Mouse (Mus musculus) bone marrow macrophage, adult 2 months (primary cell): ENCODE data around the gene Adamts17.

Source experiments
- CTCF ChIP-seq: IDR thresholded peaks from 2 replicates; pipeline ENCODE4 v1.5.1; 2012; ENCODE audit warnings: low read depth, mild to moderate bottlenecking, low read length, moderate library complexity
- POLR2A ChIP-seq: IDR thresholded peaks from 2 replicates; pipeline ENCODE4 v1.6.1; 2012; ENCODE audit warnings: mild to moderate bottlenecking, low read depth, low read length, borderline replicate concordance

- no peak for TF ChIP-seq CTCF
- TF ChIP-seq POLR2A, result no peak
Observed at GRCm38 (mm10) chr7:67003648-67004047, 164.1 kb downstream of the Adamts17 start.
